Mouse (Mus musculus) MEL-GATA-1-ER (cell line): ENCODE results near the gene Zbtb39.
A peak's percentile ranks its signal among the peaks of the same experiment; 100 is the strongest.

Experiments
- DNase-seq: peaks from one replicate; pipeline ENCODE4 v3.0.0-alpha.2; 2012; ENCODE audit warnings: low read depth; ENCODE audit errors: extremely low read depth

The Zbtb39 gene

DNA sequence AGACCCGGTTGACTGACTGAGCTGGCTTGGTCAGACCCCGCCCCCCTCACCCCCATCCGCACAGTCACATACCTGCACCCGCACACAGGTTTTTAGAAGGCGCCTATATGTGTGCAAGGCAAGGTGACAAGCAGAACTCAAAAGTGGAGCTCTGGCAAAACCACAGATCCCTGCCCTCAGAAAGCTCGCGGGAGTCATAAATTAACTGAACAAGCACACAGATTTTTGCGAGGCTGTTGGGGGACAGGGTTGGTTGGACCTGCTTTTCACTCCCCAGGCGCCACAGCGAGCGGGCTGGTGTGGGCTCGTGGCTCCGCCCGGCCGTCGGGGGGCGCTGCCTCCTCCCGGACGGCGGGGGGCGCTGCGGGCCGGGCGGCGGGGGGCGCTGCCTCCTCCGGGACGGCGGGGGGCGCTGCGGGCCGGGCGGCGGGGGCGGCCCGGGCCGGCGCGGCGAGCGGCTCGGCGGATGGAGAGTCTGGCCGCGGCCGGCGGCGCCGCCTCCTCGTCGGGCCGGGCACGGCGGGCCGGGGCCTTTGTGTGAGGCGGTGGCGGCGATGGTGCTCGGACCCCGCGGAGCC is at the start of gene Zbtb39:
Gene Zbtb39, plus strand, starts transcription at position 456 of the 578 bp plus-strand sequence.
- DNase-seq: no peak

DNA sequence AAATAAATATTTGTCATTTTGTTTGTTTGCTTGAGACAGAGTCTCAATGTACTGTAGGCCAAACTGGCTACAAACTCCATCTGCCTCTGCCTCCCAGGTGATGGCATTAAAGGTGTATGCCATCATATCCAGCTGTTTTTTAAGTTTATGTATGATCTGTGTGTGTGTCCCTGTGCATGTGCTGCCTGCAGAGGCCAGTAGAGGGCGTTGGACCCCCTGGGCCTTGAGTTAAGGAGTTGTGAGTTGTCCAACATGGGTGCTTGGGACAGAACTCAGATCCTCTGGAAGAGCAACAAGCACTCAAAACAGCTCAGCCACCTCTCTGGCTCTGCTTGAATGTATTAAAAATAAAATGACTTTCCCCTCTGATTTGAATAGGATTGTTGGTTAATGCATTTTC is 48.3 kb upstream of the Zbtb39 start:
- no peak for DNase-seq

- DNase-seq: no peak
Observed at GRCm38 (mm10) chr10:127694636-127695035, 44.7 kb upstream of the Zbtb39 start.

GRCm38 (mm10) chr10:127695775-127696174 is 43.6 kb upstream of the Zbtb39 start:
- no peak for DNase-seq

DNA sequence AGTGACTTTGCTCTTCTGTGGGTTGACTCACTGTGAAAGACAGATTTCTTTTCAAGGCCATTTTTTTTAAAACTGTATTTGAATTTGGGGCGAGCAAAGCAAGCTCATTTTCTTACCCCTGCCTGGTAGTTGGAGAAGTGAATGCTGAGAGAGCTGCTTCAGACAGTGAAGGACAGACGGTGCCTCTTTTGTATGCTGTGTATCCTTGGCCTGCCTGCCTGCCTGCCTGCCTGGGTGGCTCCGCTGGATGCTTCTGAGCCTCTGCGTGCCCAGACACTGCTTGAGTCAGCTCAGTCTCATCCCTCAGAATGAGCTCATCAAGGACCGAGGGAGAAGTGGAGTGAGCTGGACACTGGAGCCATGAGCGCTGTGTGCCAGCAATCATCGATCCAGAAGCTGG is 40.4 kb upstream of the Zbtb39 start:
- DNase-seq: no peak

DNA sequence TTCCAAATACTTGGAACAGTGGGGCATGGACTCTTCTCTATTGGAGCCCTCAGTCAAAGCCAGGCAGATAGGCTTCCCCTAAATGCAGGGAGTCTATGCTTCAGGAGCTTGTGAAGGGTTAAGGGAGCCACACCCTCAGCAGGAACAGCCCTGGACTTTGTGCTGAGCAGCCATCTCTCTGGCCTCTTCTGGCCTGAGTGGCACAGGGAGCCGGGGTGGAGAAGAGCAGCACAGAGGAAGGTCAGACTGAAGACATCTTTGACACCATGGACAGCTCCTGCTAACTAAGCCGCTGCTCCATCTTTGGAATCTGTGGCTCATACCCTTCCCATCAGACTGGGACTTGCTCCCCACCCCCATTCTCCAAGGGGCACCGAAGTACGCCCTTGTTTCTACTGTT is 36.0 kb upstream of the Zbtb39 start:
- no peak for DNase-seq

DNA sequence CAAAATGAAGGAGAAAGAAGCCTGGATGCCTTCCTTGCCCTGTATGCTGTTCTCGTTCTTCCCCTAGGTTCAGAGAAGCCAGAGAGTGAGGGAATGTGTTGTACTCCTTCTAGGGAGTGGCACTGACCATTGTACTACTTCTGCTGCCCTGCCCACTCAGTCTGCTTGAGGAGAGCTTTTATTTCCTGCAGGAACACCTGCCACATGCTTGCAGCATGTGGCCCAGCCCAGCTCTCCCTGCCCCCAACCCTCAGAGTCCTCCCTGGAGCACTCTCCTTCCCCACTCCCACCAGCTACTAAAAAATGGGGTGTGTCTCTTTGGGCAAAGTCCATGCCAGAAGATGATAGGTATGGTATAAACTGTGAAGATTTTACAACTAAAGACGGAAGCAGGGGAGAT is 35.0 kb upstream of the Zbtb39 start:
- DNase-seq: no peak

GRCm38 (mm10) chr10:127704766-127705220 is 34.5 kb upstream of the Zbtb39 start, which contains the start of gene Myo1a:
Gene Myo1a (plus strand): TSS chr10:127705170.
- no peak for DNase-seq

GRCm38 (mm10) chr10:127705783-127706182 is 33.6 kb upstream of the Zbtb39 start:
- peak; percentile 36 for DNase-seq

- no peak for DNase-seq
Observed at GRCm38 (mm10) chr10:127707721-127708120, 31.6 kb upstream of the Zbtb39 start.

DNA sequence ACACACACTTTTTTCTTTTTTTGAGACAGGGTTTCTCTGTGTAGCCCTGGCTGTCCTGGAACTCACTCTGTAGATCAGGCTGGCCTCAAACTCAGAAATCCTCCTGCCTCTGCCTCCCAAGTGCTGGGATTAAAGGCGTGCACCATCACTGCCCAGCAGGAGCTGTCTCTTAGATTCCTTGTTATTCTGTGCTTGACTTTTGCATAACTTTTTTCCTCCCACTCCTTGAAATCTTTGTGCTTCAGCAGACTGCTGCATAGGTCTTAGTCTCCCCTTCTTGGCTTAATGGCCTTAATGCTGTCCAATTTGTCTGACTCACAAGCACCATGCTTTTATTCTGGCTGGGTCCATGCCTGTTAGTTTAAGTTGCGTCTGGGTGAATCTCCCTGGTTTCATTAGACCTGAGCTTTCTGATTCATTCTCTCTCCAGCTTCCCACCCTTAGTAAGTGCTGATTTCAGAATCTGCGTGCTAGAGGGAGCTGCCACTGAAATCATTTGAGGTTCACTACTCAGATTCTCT is 30.4 kb upstream of the Zbtb39 start:
- DNase-seq: no peak

DNA sequence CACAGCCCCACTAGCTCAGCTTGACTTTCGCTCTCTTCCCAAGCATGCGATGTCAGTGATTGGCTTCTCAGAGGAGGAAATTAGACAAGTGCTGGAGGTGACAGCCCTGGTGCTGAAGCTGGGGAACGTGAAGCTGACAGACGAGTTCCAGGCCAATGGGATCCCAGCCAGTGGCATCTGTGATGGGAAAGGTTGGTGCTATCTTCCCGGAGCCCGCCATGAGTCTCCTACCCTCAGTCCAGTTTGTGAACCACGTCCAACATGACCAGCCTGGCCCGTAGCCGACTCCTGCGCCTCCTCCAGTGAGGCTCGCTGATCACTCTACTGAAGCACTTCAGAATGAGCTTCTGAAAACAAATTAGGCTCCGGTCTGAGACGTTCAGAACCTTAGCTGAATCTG is 29.0 kb upstream of the Zbtb39 start:
- DNase-seq: no peak

GRCm38 (mm10) chr10:127712736-127713135 is 26.6 kb upstream of the Zbtb39 start:
- DNase-seq: no peak

DNA sequence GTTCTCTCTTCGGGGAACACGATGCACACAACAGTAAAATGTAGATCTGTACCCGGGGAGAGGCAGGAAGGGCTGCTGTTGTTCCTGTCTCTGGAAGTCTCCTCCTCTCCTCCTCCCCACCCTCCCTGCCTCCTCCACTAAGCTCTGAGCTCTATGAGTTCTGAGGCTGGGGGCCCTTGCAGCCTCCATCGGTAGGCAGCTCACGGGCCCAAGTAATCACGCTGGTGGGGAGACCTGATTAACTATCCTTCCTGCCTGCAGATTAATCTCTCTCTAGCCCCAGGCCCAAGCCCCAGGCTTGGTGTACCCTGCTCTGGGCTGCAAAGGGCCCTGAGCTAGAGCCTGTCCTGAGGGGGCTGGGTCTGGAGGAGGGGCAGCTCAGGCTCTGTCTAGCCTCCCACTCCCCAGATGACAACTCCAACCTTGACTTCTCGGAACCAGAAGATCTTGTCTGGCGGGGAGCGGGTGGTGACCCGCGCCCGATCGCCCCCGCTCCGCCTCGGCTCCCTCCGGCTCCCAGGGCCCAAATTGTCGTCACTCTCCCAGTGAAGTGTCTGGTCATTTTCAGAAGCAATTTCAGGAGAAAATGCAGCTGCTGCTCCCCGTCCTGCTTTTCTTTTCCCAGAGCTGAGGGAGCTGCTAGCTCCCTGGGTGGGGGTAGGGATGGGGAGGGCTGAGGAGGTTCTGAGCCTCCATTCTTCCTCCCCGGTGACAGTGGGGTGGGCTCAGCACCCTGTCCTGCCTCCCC is 17.5 kb upstream of the Zbtb39 start:
- no peak for DNase-seq

GRCm38 (mm10) chr10:127724178-127724577 is 15.2 kb upstream of the Zbtb39 start, which contains the start of gene Tac2:
Gene Tac2 (plus strand): TSS chr10:127724478.
- DNase-seq: no peak

DNA sequence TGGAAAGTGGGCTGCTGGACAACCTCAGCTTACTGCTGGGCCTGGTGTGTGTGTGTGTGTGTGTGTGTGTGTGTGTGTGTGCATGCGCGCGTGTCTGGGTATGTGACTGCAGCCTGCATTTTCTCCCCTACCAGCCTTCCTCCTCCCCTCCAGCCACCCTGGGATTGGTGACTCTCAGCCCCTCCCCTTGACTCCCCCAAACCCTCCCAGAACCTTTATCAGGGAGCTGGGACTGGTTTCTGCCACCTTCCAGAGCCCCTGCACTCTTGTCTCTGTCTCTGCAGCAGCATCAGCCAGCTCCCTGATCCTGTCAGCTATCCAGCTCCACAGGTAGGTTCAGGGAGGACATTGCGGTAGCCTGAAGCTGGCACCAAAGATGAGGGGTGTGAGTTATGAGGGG is 14.2 kb upstream of the Zbtb39 start:
- no peak for DNase-seq

- no peak for DNase-seq
Observed at GRCm38 (mm10) chr10:127728437-127728836, 10.9 kb upstream of the Zbtb39 start.

DNA sequence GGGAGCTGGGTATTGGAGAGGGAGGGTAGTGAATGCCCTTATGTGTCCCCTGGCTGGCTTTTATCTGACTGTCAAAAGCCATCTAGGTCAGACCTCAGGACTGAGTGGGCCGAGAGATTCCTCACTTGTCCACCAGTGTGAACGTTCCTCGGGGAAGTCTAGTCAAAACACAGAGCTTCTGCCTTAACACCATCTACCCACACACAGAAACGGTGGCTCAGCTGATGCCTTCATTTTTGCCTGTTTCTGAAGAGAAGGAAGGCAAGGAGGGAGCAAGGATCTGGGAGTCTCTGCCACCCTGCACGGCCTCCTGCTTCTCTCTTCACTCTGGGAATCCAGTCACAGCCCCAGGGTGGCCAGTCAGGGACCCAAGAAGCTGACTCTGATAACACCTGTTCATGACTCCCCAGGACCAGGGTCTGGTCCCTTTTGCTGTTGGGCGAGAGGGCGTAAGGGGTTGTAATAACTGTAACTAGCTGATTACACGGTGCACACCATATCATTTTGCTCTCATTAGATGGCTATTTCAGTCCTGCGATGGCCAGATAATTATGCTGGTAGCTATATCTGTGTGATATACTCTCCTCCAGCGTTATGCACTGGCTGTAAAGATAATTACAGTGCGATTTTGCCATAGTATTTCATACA is 8.9 kb upstream of the Zbtb39 start:
- no peak for DNase-seq

DNA sequence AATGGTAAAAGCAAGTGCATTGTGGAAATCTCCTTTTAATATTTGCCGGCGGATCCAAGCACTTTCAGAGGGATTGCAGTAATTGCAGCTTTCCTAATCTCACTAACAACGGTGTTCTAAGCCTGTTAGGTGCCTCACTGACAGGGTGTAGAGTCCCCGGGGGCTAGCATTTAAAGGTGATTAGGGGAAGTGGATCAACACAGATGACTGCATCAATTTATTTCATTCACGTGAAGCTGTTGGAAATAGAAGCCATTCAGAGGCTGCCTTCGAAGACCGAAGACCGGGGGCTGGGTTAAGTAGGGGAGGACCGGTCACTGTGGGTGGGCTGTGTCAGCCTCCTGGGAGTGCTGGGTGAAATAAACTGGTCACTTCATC is 8.4 kb upstream of the Zbtb39 start:
- DNase-seq: no peak

DNA sequence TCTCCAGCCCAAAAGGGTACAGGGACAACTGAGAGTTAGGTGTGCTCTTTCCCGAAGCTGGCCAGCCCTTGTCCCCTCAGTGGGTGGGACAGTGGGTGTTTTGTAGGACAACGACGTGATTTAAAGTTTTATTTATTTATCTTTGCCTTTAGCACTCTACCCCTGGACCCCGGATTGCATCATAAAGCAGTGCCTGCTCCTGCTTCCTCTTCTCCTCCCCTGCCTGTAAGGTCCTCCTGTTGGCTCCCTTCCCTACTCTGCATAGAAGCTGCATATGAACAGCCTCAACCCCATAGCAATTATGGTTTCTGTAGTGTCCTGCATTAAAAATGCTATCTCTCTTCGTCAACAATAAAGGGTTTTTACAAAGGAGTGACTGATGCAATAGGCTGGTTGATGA is 7.9 kb upstream of the Zbtb39 start:
- DNase-seq: no peak

GRCm38 (mm10) chr10:127734434-127734833 is 4.9 kb upstream of the Zbtb39 start:
- no peak for DNase-seq

- DNase-seq: no peak
Observed at GRCm38 (mm10) chr10:127736266-127736665, 3.1 kb upstream of the Zbtb39 start.
